Mouse (Mus musculus): ENCODE data around the gene Gm17087. TPM values are rescaled to one million over a fixed set of nuclear protein-coding genes. Genes with fewer than 3 reads are reported as not detected.

The Gm17087 gene
- polyA plus RNA-seq, 1 experiment from 2014 or later, result not detected

Other genes with a start within 250 kb of the Gm17087 start
- 0.15 and 0.31 TPM in 2 replicates for gene Prr18, start 229.5 kb downstream of the Gm17087 start, polyA plus RNA-seq (2015; fragmentation: Nextera tagmentation; extraction: Ambion mirVana)
- gene T2, start 211.0 kb downstream of the Gm17087 start, polyA plus RNA-seq (2015; fragmentation: Nextera tagmentation; extraction: Ambion mirVana), result 0.13 and 0.21 TPM in 2 replicates
- gene T, start 132.5 kb downstream of the Gm17087 start, polyA plus RNA-seq (2015; fragmentation: Nextera tagmentation; extraction: Ambion mirVana), result 0.22 and 1.1 TPM in 2 replicates
- gene Pde10a, start 41.6 kb downstream of the Gm17087 start, polyA plus RNA-seq (2015; fragmentation: Nextera tagmentation; extraction: Ambion mirVana), result 1.1 and 1.2 TPM in 2 replicates